10 mouse cellular contexts compared by ENCODE assay signal in the genomic region with DNA sequence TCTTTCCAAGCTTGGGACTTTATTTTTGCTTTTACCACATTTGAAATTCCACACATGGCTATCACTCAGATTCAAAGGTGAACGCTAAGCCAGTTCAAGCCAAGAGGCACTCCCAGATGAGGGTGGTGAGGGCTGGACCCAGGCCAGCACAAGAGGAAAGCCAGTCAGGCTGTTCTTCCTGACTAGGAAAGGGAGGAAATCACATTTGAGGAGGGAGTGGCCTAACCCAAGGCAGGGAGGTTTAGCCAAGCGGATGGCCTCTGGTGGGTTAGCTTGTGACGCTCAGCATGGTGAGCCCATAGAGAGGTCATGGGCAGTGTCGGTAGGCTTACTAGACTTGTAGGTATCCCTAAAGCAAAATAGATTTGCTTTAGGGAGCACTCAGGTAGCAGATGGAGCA. TPM values are rescaled to one million over a fixed set of nuclear protein-coding genes. Genes with fewer than 3 reads are reported as not detected.
DNase-seq lines count a peak whose midpoint lies in the region; ATAC-seq and TF ChIP-seq lines count a peak whose summit lies in the region.
"Had no signal": no experiment of that assay in that cellular context is flagged by ENCODE, and none has a peak within 500 bp of the region (broad histone marks: within the 10 kb centered on the region; RNA-seq: fewer than 3 reads in every experiment).

No protein-coding gene starts in this region.

- H3K9me3 ChIP-seq in intestine, embryonic 16.5 days (ENCODE audit: control insufficient read depth, low read length): no peaks in the 10 kb centered on the region
- H3K9me3 ChIP-seq in intestine, embryonic 15.5 days: no peaks in the 10 kb centered on the region
- H3K9me3 ChIP-seq in heart, embryonic 14.5 days (ENCODE audit: control insufficient read depth, low read length): no peaks in the 10 kb centered on the region
- H3K9me3 ChIP-seq in kidney, postnatal 0 days (replicated peaks; ENCODE audit: low read length): no peaks in the 10 kb centered on the region
- H3K9me3 ChIP-seq: forebrain, embryonic 13.5 days; limb, embryonic 12.5 days had no signal

- DNase-seq in kidney, postnatal 0 days (ENCODE audit: low spot score): peak; percentile 63
- no peak for DNase-seq in frontal cortex, adult 2 months (ENCODE audit: extremely low spot score in 1 of 2, low spot score in 1 of 2)
- no peak for DNase-seq in T-cell, adult 2 months (ENCODE audit: low spot score)
- DNase-seq in testis, postnatal 14 days (ENCODE audit: low spot score): no peak

- no peaks in the 10 kb centered on the region for H3K27me3 ChIP-seq in intestine, embryonic 16.5 days (replicated peaks; ENCODE audit: control insufficient read depth, insufficient read depth, low read length)
- H3K27me3 ChIP-seq in intestine, embryonic 15.5 days (replicated peaks): no peaks in the 10 kb centered on the region
- no peaks in the 10 kb centered on the region; the same call in 1 of the 2 replicates for H3K27me3 ChIP-seq in heart, embryonic 14.5 days (ENCODE audit: control insufficient read depth, insufficient read depth, low read length)
- H3K27me3 ChIP-seq in kidney, postnatal 0 days (ENCODE audit: insufficient read depth, low read length): no peaks in the 10 kb centered on the region
- no peaks in the 10 kb centered on the region for H3K27me3 ChIP-seq in small intestine, adult 2 months (ENCODE audit: control insufficient read depth, insufficient read depth, low read length)
- H3K27me3 ChIP-seq: forebrain, embryonic 13.5 days; limb, embryonic 12.5 days had no signal

- H3K4me2 ChIP-seq in intestine, embryonic 16.5 days (ENCODE audit: low read depth, low read length): no peak overlapping the region
- no peak overlapping the region for H3K4me2 ChIP-seq in intestine, embryonic 15.5 days (replicated peaks)
- no peak overlapping the region for H3K4me2 ChIP-seq in heart, embryonic 14.5 days (ENCODE audit: low read length)
- no peak overlapping the region for H3K4me2 ChIP-seq in kidney, postnatal 0 days (ENCODE audit: low read length)
- H3K4me2 ChIP-seq: forebrain, embryonic 13.5 days; limb, embryonic 12.5 days had no signal

- WGBS in intestine, embryonic 16.5 days: 69% methylated on average over 4 of the region's 4 CpGs
- 61% methylated on average over 4 of the region's 4 CpGs for WGBS in intestine, embryonic 15.5 days
- 42% methylated on average over 4 of the region's 4 CpGs for WGBS in heart, embryonic 14.5 days
- WGBS in kidney, postnatal 0 days: 38% methylated on average over 4 of the region's 4 CpGs
- WGBS in small intestine, adult 2 months: 38% methylated on average over 4 of the region's 4 CpGs

- peaks cover 6% of the 10 kb centered on the region for H3K4me1 ChIP-seq in intestine, embryonic 16.5 days (ENCODE audit: control insufficient read depth, insufficient read depth, low read length)
- no peaks in the 10 kb centered on the region for H3K4me1 ChIP-seq in intestine, embryonic 15.5 days (replicated peaks)
- H3K4me1 ChIP-seq in heart, embryonic 14.5 days (ENCODE audit: control insufficient read depth in 2 of 2, insufficient read depth in 2 of 2, low read length in 2 of 2): no peaks in the 10 kb centered on the region; a peak in 2 of 4 replicates
- 0 out of 2 replicates have a peak, but pooled peaks cover 4% of the 10 kb centered on the region for H3K4me1 ChIP-seq in kidney, postnatal 0 days (replicated peaks; ENCODE audit: insufficient read depth, low read length)
- peaks cover 19% of the 10 kb centered on the region; the same call in 1 of the 2 replicates for H3K4me1 ChIP-seq in small intestine, adult 2 months (ENCODE audit: control insufficient read depth, insufficient read depth, insufficient read length, low read length)
- H3K4me1 ChIP-seq: forebrain, embryonic 13.5 days had no signal

- H3K36me3 ChIP-seq in intestine, embryonic 16.5 days (ENCODE audit: control insufficient read depth, insufficient read depth, low read length): no peaks in the 10 kb centered on the region
- peaks cover 6% of the 10 kb centered on the region; the same call in 1 of the 2 replicates for H3K36me3 ChIP-seq in intestine, embryonic 15.5 days
- H3K36me3 ChIP-seq in heart, embryonic 14.5 days (ENCODE audit: control insufficient read depth, insufficient read depth, low read length): peaks cover 17% of the 10 kb centered on the region
- H3K36me3 ChIP-seq in kidney, postnatal 0 days (ENCODE audit: insufficient read depth, low read length): 0 out of 2 replicates have a peak, but pooled peaks cover 8% of the 10 kb centered on the region
- H3K36me3 ChIP-seq in small intestine, adult 2 months (ENCODE audit: control insufficient read depth, insufficient read depth, low read length): peaks cover 6% of the 10 kb centered on the region

- 0 out of 2 replicates have a peak, but pooled peaks have one; percentile 17 for ATAC-seq in intestine, embryonic 16.5 days
- no peak for ATAC-seq in intestine, embryonic 15.5 days
- ATAC-seq in heart, embryonic 14.5 days (ENCODE audit: insufficient number of reproducible peaks, insufficient read depth, low FRiP score, low read depth): peak; percentile 72
- ATAC-seq in kidney, postnatal 0 days (replicated peaks; ENCODE audit: low FRiP score, low read depth): peak; percentile 47; the same call in 1 of the 2 replicates
- ATAC-seq: forebrain, embryonic 13.5 days had no signal

- H3K4me3 ChIP-seq in intestine, embryonic 16.5 days (ENCODE audit: low read length): no peak overlapping the region
- no peak overlapping the region for H3K4me3 ChIP-seq in intestine, embryonic 15.5 days (replicated peaks)
- H3K4me3 ChIP-seq in heart, embryonic 14.5 days (ENCODE audit: control insufficient read depth in 1 of 2, insufficient read depth in 1 of 2, low read depth in 1 of 2, low read length in 2 of 2): no peak overlapping the region
- no peak overlapping the region for H3K4me3 ChIP-seq in kidney, postnatal 0 days (replicated peaks; ENCODE audit: low read depth, low read length)
- H3K4me3 ChIP-seq in small intestine, adult 2 months (ENCODE audit: low read depth, low read length): no peak overlapping the region
- H3K4me3 ChIP-seq: forebrain, embryonic 13.5 days; limb, embryonic 12.5 days had no signal

- TF ChIP-seq POLR2A in small intestine, adult 2 months (IDR thresholded peaks at IDR 0.05; ENCODE audit: low read depth, low read length): no peak

- no peak overlapping the region for H3K27ac ChIP-seq in intestine, embryonic 16.5 days (ENCODE audit: low read length)
- H3K27ac ChIP-seq in intestine, embryonic 15.5 days: no peak overlapping the region
- no peak overlapping the region for H3K27ac ChIP-seq in heart, embryonic 14.5 days (replicated peaks in 1 of 2; ENCODE audit: control insufficient read depth in 1 of 2, insufficient read depth in 1 of 2, low read depth in 2 of 2, low read length in 2 of 2)
- H3K27ac ChIP-seq in kidney, postnatal 0 days: peak overlapping the region; percentile 79
- H3K27ac ChIP-seq in small intestine, adult 2 months (ENCODE audit: insufficient read depth, low read depth, low read length): peak overlapping the region; percentile 12; the same call in 1 of the 2 replicates
- H3K27ac ChIP-seq: forebrain, embryonic 13.5 days; limb, embryonic 12.5 days had no signal

- no peak for TF ChIP-seq CTCF in kidney, postnatal 0 days (IDR thresholded peaks at IDR 0.05; ENCODE audit: low read depth)
- TF ChIP-seq CTCF in small intestine, adult 2 months (IDR thresholded peaks at IDR 0.05; ENCODE audit: extremely low read depth, insufficient read length, insufficient replicate concordance, low read depth, low read length): no peak

- no peak overlapping the region for H3K9ac ChIP-seq in intestine, embryonic 16.5 days (ENCODE audit: low read depth, low read length)
- H3K9ac ChIP-seq in intestine, embryonic 15.5 days: no peak overlapping the region
- H3K9ac ChIP-seq in heart, embryonic 14.5 days (ENCODE audit: low read length): no peak overlapping the region
- H3K9ac ChIP-seq in kidney, postnatal 0 days (ENCODE audit: low read depth, low read length): no peak overlapping the region
- H3K9ac ChIP-seq: forebrain, embryonic 13.5 days; limb, embryonic 12.5 days had no signal

RNA-seq across cellular contexts. Expression of gene Heatr6, which starts 33.3 kb away (rescaled TPM):
- polyA plus RNA-seq in intestine, embryonic 16.5 days (2015; fragmentation: Nextera tagmentation; extraction: Ambion mirVana): 16.3 and 18.1 TPM in 2 replicates
- 19.1 and 19.7 TPM in 2 replicates for polyA plus RNA-seq in intestine, embryonic 15.5 days (2015; fragmentation: Nextera tagmentation; extraction: Ambion mirVana)
- polyA plus RNA-seq in heart, embryonic 14.5 days (2014; fragmentation: Nextera tagmentation; extraction: Ambion mirVana): 14.7 and 17.1 TPM in 2 replicates
- 14.4 and 14.9 TPM in 2 replicates for polyA plus RNA-seq in kidney, postnatal 0 days (2015; fragmentation: Nextera tagmentation; extraction: Ambion mirVana)
- polyA plus RNA-seq in small intestine, adult 2 months (2012; rRNA removed): 10.3 and 27.4 TPM in 2 replicates
- polyA plus RNA-seq in frontal cortex, adult 2 months (2012; rRNA removed): 17.9 and 18.5 TPM in 2 replicates

RNA-seq across cellular contexts. Expression of gene Wfdc21, which starts 40.1 kb away (rescaled TPM):
- polyA plus RNA-seq in intestine, embryonic 16.5 days (2015; fragmentation: Nextera tagmentation; extraction: Ambion mirVana): 0.37 and 0.60 TPM in 2 replicates
- polyA plus RNA-seq in intestine, embryonic 15.5 days (2015; fragmentation: Nextera tagmentation; extraction: Ambion mirVana): 2.4 TPM in 1 of 2 replicates, not detected in the other
- not detected in 2 replicates for polyA plus RNA-seq in heart, embryonic 14.5 days (2014; fragmentation: Nextera tagmentation; extraction: Ambion mirVana)
- polyA plus RNA-seq in kidney, postnatal 0 days (2015; fragmentation: Nextera tagmentation; extraction: Ambion mirVana): 1.5 and 1.7 TPM in 2 replicates
- 0.86 TPM in 1 of 2 replicates, not detected in the other for polyA plus RNA-seq in small intestine, adult 2 months (2012; rRNA removed)
- polyA plus RNA-seq in frontal cortex, adult 2 months (2012; rRNA removed): not detected in 2 replicates
- polyA plus RNA-seq: forebrain, embryonic 13.5 days; limb, embryonic 12.5 days had no signal

Comparison
In these comparisons a context has a peak if more than half of its experiments do, and no peak if none do; other contexts are left out.
1. H3K27ac ChIP-seq: peak in kidney, postnatal 0 days (single experiment) and small intestine, adult 2 months (single experiment); none in intestine, embryonic 16.5 days (single experiment), intestine, embryonic 15.5 days (single experiment) and heart, embryonic 14.5 days (0 of 2).